Mouse (Mus musculus): Measurements from ENCODE around the gene Canx. TPM values are rescaled to one million over a fixed set of nuclear protein-coding genes. Genes with fewer than 3 reads are reported as not detected.
"Not testable (repeated sequence)": the region's sequence is repeated elsewhere in the genome, so short reads cannot be mapped to it uniquely, and the experiment has no call there.

Canx gene
- total RNA-seq, 2 experiments from 2014 or later = 413 to 414 TPM

DNA sequence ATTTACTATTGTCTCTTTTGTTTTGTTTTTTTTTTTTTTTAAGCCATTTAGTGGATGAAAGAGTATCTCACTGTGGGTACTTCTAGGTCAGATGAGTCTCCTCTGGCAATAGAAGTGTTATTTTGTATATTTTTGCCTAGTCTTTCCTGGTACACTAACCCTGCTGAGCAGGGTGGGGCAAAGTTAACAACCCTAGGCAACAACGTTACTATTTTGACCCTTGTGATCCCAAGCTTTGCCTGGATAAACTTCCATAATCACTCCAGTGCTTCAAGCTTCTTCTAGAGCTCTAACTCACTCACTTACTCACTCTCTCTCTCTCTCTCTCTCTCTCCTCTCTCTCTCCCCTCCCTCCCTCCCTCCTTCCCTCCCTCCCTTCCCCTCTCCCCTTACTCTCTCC is 10.7 kb upstream of the Canx start:
- DNase-seq (ENCODE audit: low spot score in 2 of 2) = no peak

DNA sequence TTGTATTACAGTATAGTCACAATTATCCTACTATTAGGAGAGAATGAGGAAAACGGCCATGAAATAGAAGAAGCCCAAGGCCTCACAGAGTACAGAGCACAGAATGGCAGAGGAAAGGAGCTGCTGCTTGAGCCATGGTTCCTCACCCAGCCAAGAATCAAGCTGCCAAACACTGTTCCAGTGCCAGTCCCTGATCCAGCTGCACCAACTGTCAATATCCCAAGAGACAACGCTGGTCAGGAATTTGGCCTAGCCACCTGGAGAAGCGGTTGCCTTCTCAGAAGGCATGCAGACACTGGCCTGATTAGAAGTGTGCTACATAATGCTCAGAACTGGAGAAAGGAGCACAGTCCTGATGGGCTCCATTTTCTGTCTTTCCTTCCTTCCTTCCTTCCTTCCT is 7.7 kb upstream of the Canx start:
- DNase-seq (ENCODE audit: low spot score in 2 of 2) = no peak

DNA sequence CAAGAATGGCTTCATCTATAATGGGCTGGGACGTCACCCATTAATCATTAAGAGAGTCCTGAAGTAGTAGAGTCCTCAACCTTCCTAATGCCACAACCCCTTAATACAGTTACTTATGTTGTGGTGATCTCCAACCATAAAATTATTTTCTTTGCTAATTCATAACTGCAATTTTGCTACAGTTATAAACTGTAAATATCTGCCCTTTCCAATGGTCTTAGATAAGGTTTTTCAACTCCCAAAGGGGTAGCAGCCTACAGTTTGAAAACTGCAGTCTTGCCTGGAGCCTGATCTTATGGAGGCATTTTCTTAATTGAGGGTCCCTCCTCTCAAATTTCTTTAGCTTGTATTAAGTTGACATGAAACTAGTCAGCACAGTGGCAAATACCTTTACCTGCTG is 3.9 kb upstream of the Canx start:
- no peak for DNase-seq (ENCODE audit: low spot score in 2 of 2)

DNA sequence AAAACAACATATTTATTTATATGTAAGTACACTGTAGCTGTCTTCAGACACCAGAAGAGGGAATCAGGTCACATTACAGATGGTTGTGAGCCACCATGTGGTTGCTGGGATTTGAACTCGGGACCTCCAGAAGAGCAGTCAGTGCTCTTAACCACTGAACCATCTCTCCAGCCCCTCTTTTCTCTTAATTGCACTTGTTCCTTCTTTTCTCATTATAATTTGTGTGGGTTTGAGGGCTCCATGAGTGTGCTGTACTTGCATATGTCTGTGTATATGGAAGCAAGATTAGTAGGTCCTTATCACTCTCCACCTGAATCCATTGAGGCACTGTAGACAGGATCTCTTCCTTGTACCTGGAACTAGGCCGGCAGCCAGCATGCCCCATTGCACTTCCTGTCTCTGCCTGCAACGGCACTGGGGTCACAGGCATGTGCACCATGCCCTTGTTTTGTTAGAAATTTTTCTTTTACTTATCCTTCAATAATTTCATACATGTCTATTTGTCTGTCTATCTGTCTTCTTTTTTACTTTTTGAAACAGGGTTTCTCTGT is 2.7 kb upstream of the Canx start:
- no peak for DNase-seq (ENCODE audit: low spot score in 2 of 2)

DNA sequence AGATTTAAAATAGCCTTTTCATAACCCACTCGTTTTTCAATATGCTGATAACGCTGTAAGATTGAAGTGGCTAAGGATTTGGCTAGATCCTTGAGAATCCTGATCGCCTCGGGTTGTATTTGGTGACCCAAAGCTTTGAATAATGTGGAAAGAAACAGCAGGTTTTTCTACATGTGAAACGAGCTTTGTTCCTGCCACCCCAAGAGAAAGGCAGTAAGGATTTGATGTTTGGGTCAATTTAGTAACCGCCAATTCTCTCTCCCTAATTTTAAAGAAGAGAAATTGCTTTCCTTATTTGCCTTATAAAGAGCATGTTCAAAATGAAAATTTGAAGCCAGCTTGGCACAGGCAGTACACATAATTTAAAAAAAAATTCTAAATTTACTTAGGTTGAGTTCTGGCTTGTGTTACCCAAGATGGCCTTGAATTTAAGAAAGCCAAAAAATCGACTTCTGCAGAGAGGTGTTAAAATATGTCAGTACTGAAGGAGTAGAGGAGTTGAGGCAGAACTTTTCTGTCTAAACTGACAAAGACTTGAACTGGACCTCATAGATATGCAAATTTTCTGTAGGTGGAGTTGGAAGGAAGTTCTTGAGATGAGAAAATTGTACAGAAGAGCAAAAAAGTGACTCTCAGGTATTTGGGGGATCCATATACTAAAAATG is 961 bp upstream of the Canx start:
- DNase-seq (ENCODE audit: low spot score in 2 of 2) = no peak

DNA sequence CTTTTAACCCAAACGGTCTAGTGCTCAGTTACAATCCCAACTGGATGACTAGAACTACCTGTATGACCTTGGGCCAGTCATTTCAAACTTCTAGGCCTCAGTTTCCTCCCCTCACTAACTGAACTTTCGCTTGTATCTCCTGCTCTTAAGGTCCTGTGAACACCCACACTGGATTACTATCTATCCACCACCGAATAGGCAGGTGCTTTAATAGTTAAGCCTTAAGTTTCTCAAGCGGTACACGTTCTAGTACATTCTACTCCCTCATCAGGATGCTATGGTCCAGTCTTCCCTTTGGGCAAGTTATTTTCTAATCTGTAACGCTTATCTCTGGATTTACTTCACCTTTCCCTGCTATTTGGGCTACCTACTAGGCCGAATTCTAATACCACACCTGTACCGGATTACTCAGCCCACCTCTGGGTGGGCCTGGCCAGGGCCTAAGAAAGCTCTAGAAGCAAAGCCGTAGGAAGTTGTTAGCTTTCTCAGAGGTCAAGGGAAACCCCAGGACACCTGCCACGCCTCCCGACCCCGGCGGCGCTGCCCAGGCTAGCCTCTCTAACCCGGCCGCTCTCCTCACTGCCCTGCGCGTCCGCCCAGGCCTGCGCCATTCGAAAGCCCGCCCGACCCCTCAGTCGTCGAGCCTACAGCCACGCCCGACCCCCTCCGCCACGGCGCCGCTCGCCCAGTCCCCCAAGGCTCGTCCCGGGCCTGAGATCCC is 562 bp downstream of the Canx start:
- DNase-seq (ENCODE audit: low spot score in 2 of 2) = no peak

DNA sequence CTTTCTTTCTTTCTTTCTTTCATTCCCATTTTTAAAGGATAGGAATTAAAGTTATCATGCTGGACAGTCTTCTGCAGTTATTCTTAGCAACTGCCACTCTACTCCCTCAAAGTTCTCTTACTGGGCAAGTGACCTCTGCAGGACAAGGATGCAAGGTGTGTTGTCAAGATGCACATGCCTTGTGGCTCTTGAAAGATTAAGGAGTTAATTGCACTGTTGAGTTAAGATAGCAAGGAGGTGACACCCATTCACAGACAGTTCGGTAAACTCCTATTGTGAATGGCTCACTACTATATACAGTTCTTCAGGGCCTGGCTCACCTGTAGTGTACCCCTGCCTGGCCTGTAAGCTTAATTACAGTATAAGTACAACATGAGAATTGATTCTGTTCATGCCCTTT is 1.6 kb downstream of the Canx start:
- DNase-seq (ENCODE audit: low spot score in 2 of 2) = no peak

DNA sequence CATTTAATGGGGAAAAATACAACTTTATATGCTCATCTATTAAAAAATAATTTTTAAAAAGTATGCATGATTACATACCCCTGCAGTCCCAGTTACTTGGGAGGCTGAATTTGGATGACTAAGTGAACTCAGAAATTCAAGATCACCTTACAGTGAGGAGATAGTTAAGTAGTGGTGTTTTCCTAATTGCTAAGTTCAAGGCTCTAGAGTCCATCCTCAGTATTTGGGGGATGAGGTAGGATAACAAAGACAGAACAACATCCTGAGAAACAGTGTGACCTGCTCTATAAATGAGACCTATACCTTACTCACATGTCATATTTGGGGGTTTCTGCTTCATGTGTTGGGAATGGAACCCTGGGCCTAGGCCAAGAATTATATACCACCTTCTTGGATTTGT is 3.1 kb downstream of the Canx start:
- no peak for DNase-seq (ENCODE audit: low spot score in 2 of 2)

DNA sequence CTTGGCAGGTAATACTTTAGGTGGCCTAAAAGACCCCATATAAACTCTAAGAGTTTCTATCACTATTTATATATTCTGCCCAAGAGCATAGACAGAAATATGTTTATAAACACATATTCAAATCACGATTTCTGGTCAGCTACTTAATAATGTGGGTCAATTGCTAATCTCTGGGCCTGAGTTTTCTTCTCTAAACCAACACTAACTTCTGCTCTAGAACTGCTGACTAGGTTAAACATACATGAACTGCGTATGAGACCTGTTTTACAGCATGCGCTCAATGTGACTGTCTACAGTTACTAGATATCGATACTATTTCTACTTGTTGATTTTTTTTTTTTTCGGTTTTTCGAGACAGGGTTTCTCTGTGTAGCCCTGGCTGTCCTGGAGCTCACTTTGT is 4.2 kb downstream of the Canx start:
- DNase-seq (ENCODE audit: low spot score in 2 of 2) = no peak

DNA sequence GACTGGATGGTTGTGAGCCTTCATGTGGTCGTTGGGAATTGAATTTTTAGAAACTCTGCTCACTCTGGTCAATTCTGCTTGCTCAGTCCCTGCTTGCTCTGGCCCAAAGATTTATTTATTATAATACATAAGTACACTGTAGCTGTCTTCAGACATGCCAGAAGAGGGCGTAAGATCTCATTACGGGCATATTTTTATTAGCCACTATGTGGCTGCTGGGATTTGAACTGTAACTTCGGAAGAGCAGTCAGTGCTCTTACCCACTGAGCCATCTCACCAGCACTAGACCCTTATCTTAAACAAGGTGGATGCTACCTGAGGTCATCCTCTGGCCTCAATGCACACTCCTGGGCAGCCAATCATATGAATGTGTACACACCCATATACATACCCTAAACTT is 6.1 kb downstream of the Canx start:
- DNase-seq (ENCODE audit: low spot score in 2 of 2) = not testable (repeated sequence)

DNA sequence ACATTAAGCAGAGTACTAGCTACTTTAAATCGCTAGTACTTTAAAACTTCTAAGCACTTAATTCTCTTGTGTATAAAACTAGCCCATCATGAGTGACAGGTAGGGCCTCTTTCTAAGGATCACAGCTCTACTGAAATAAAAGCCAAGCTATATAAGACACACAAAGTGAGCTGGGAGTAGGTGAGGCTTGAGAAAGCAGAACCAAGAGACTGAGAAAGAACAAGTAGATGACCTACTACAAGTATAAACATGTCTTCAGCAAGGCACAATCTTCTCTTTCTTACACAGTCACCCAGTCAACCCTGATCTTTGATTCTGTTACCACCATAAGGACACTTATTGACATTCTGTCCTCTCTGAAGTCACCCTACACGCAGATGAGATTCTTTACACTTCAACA is 12.7 kb downstream of the Canx start:
- DNase-seq (ENCODE audit: low spot score in 2 of 2) = no peak

DNA sequence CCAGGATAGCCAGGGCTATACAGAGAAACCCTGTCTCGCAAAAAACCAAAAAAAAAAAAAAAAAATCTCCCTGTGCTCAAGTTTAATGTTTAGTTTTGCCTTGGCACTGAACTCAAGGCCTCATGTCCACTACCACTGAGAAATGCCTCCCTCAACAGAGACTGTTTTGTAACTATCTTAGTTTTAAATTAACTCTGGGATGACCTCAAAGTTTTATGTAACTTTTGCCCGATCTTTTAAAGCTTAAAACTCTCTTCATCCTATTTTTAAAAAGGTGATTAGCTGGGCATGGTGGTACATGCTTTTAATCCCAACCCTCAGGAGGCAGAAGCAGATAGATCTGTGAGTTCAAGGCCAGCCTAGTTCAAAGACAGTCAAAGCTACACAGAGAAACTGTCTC is 22.1 kb downstream of the Canx start:
- no peak for DNase-seq (ENCODE audit: low spot score in 2 of 2)

DNA sequence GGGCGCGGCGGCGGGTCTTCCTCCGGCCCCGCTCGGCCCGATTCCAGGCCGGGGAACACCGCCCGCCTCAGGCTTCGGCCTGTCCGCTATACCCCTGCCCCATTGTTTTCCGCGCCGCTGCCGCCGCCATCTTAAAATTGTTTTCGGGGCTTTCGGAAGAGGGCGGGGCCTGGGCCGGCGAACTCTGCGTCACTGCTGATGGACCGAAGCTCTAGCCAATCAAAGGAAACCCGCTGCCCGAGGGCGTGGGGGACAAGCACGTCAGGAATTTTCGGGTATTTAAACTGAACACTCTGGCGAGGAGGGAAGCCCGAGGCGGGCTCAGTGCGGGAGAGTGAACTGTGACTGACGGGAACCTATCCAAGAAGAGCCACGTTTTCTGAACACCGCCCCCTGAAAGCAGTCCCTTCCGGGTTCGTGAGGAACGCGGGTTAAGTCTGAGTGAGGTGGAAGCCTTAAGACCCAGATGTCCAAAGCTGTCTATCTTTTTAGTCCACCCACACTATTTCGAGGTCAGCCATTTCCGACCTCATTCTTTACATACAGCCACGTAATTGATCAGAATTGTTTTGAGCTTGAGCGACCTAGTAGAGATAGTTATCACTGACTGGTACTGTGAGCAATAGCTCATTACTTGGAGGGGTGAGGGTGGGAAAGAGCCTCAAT is 33.1 kb downstream of the Canx start, which contains the start of gene Maml1:
TSS of gene Maml1 (minus strand) at position 122 of the 666 bp plus-strand sequence.
- DNase-seq (ENCODE audit: low spot score in 2 of 2) = peak; percentile 97

DNA sequence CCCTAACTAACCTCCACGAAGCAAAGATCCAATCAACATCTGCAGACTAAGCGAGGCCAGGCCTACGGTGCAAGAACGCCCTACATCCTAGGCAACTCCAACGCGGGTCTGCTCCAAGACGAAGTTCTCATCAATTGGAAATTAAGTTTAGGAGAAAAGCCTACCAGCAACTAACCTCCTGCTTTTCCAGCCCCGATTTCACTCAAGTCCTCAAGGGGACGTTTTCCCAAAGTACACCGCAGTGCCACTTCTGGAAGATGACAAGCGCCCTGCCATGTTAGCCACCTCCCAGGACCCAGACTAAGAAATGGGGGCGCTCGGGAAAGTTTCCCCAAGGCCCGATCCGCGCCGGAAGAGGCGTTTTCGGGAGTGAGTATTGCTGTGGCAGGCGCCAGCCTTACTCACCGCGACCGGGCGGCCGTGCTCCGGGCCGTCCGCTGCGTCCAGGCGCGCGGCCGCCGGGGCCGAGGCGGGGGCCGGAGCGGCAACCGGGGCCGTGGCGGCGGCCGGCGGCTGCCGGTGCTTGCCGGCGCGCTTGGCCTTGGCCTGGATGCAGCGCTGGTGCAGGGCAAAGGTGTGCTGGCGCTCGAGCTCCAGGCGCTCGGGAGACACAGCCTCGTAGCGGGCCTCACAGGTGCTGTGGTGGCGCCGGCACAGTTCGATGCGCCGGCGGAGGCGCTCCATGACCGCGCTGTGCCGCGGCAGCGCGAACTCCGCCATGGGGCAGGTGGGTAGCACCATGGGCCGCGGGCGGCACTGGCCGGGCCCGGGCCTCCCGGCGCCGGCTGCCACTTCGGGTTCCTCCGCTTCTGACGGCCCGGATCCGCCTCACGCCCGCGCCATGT is 33.9 kb downstream of the Canx start:
- DNase-seq (ENCODE audit: low spot score in 2 of 2) = peak; percentile 40 to 57

DNA sequence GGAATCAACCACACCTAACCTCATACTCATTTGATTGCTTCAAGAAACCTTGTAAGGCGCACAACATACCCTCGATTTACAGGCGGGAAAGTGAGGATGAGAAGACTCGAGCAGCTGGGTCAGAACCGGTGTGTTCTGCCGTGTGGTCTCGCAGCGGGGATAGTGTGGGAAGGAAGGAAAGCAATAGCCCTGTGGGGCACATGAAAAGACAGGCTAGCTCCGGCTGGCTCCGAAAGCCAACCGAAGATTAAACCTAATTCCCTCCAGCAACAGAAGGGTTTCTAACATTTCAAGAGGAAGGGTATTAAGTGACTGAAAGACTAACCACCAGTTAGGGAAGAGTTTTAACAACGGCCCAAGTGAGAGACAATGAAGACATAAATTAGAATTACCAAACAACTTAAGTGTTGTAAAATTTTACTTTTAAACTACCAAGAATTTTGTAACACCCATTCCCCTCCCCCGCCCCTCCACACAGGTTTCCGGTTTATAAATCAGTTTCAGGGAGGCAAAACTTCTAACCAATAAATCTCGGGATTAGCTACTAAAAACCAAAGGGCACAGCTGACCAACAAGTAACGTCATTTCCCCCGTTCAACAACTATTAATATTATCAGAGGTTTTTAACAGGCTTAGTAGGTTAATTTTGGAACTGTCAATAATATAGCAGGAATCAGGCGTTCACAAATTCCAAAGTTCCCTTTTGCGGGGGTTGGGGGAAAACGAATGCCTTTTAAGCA is 34.8 kb downstream of the Canx start:
- no peak for DNase-seq (ENCODE audit: low spot score in 2 of 2)

DNA sequence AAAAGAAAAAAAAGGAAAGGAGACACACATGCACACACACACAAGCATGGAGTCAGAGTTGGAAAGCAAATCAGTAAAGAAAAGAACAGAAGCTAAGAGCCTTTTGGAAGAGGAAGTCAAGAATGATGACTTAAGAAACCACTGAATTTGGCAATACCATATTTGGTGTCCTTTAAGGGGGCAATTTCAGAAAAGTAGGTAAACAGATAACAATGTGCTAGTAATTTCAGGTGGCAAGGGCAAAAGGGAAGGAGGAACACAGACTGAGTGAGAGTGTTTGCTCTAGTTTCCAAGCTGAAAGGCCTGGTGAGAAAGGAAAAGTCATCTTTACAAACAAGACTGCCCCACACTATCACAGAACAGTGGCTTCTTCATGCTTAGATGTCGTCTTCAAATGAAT is 39.0 kb downstream of the Canx start:
- no peak for DNase-seq (ENCODE audit: low spot score in 2 of 2)

DNA sequence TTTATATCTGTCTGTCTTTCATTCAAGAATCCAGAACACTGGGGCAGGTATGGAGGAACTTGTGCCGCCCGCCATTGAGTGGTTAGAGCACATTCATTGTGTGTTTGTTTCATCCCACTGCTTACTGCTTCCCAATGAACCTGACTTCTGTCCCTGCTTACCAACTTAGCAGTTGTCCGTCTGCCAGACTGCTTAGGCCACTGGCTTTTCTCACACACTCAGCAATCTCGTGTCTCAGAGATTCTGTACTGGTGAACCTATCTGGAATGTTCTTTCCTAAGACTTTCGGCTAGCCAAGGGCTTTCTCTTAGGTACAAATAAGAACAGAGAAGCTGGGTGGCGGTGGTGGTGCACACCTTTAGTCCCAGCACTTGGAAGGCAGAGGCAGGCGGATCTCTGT is 39.8 kb downstream of the Canx start:
- DNase-seq (ENCODE audit: low spot score in 2 of 2) = no peak

DNA sequence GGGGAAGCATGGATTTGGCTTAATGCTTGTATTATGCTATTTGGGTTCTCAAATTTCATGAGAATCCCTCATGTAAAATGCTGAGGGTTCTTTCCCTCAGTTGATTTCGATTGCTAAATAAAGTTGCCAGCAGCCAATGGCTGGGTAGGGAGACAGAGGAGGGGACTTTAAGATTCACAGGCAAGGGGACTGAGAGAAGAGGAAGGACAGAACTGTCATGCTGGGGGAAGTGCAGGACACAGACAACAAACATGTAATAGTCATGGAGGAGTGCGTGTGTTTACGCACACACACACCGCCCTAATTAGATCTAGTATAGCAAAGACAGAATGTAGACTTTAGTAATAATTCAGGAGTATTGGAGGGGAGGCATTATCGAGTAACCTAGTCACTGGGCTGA is 40.2 kb downstream of the Canx start:
- no peak for DNase-seq (ENCODE audit: low spot score in 2 of 2)

DNA sequence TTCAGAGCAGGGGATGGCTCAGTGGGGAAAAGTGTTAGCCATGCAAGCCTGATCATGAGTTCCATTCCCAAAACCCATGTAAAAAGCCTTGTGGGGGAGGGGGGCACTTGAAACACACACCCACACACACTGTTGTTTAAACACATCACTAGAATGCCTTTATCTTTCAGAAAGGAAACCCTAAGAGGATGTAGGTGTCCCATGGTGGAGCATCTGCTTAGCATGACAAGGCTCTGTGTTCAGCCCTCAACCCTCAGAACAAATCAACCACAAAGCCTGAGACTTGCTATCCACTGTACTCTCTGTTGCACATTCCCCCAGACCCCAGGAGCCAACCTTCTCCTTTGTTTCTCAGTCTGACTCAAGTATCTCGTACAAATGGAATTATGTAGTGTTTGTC is 45.4 kb downstream of the Canx start:
- no peak for DNase-seq (ENCODE audit: low spot score in 2 of 2)

DNA sequence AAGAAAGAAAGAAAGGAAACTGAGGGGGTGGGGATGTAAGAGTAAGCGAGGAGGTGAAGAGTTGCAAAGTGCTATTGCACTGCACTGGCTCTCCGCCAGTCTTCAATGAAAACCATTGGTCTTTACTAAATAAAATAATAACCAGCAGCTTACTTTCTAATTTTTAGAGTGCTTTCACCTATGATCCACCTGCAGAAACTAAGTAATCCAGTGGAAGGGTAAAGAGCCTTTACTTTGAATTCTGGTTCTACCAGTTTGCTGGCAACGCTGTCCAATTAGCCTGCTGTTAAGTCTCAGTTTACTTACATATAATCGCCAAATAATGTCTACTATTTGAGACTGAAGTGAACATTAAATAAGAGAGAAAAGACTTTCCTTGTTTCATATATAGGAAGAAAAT is 46.5 kb downstream of the Canx start:
- no peak for DNase-seq (ENCODE audit: low spot score in 2 of 2)

DNA sequence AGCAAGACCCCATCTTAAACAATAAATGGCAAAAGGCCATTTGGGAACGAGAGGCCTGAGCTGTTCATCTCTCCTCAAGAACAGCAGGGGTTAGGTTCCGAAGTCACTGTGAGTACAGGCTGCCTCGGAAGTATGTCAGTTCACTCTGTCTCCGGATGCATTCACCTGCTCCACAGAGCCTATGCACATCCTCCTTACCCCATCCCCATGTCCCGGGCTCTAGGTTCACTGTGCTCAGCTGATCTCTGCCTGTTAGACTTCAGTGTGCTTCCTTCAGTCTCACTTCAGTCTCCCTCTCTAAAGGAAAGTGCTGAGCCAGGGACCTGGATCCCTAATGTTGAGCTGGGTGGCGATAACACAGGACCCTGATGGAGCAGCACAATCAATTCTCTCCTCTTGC is 47.8 kb downstream of the Canx start:
- no peak for DNase-seq (ENCODE audit: low spot score in 2 of 2)
